Mouse (Mus musculus) retina, postnatal 1 day (tissue): ENCODE data around the gene Nr1d1.
"Not testable (repeated sequence)": the region's sequence is repeated elsewhere in the genome, so short reads cannot be mapped to it uniquely, and the experiment has no call there.

Experiments
- DNase-seq: peaks from one replicate; pipeline ENCODE4 v3.0.0-alpha.2; 2012

The Nr1d1 gene

GRCm38 (mm10) chr11:98750351-98751201 lies 24.6 kb downstream of the Nr1d1 start:
- DNase-seq: peak; percentile 96

GRCm38 (mm10) chr11:98749716-98750115 lies 25.4 kb downstream of the Nr1d1 start:
- DNase-seq: peak; percentile 75

DNA sequence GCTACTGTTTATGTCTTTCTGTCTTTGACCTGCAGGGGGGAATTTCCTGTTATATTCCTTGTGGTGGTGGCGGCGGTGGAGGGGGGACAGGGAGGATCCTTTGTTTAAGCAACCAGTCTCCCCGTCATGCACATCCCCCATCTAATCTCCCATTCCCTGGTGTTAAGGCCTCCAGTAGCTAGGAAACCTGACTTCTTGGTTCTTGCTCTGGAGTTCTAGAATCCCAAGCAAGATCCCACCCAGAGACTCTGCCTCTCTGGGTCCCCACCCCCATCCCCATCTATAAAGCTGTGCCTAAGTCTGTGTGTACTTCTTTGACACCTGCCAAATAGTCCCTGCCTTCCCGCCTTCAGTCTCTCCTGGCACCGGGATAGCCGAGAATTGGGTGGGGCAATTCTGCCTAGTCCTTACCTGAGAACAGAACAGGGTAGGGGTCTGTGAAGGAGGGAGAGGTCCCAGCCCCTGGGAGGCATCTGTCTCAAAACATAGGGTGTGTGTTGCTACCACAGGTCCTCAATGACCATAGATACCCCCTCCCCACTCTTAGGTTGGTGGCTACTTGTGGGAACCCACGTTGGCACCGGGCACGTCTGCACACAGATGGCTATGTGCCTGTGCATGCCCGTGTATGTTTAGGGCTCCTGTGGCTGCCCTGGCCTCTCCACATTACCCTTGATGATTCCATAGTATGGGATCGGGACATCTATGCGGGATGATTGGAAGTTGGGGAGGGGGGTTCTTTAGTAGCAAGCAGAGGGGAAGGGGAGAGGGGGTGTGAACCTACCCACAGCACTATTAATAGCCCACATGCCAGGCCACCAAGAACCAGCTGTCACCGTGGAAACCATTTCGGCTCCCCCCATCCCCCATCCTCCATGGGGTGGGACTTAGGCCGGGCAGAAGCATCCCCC lies 26.4 kb downstream of the Nr1d1 start:
- DNase-seq: peak; percentile 67

DNA sequence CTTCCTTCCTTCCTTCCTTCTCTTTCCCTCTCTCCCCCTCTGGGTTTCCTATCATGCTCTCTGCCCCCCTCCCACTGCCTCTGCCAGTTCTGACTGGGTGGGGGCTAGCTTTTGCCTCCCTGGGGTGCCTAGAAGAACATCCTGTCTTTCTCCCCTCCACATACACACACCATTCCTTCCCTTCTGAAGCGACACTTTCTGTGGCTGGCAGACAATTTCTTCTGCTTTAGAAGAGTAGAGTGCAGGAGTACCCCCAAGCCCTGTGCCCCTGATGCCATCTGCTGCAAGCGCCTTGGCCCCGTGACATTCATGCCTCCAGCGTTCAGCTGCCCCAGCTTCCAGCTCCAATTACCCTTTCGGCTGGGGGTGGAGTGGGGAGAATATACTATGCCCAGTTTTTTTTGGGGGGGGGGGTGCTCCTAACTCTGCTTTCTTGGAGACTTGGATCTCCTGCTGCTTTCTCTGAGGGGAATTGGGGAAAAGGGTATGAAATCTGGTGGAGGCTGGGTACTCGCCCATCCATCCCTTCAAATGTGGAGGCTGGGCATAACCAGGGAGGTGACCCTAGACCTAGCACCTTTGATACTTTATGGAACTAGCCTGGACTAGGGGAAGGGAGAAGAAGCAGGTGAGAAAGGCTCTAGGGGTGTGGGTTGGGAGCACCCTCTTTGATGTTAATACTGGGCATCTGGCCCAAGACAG lies 27.2 kb downstream of the Nr1d1 start:
- peak; percentile 72 for DNase-seq

GRCm38 (mm10) chr11:98746855-98747693 lies 28.1 kb downstream of the Nr1d1 start:
- DNase-seq: peak; percentile 94

GRCm38 (mm10) chr11:98745932-98746853 lies 28.9 kb downstream of the Nr1d1 start:
- DNase-seq: no peak

DNA sequence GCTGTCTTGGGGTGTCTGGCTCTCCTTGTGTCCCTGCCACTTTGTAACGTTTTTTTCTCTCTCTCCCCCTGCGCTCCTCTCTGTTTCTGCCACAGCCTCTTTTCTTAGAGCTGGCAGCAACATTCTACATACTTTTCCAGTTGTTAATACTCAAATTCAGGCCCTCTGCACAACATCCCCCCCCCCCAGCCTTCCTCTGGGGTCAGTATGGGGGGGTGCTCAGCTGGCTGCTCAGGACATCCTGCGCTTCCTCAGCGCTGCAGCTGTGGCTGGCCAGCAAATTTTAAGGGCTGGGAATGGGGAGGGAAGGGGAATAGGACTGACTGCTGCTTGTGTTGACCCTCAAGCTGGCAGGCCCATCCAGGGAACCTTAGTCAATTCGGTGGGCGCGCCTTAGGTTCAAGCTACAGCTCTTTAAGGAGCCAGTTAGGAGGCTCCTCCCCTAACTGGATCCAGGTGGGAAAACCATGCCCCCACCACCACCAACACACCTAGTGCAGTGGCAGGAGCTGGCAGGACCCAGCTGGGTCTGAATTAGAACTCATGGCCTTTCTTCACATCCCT lies 30.6 kb downstream of the Nr1d1 start:
- DNase-seq: no peak

DNA sequence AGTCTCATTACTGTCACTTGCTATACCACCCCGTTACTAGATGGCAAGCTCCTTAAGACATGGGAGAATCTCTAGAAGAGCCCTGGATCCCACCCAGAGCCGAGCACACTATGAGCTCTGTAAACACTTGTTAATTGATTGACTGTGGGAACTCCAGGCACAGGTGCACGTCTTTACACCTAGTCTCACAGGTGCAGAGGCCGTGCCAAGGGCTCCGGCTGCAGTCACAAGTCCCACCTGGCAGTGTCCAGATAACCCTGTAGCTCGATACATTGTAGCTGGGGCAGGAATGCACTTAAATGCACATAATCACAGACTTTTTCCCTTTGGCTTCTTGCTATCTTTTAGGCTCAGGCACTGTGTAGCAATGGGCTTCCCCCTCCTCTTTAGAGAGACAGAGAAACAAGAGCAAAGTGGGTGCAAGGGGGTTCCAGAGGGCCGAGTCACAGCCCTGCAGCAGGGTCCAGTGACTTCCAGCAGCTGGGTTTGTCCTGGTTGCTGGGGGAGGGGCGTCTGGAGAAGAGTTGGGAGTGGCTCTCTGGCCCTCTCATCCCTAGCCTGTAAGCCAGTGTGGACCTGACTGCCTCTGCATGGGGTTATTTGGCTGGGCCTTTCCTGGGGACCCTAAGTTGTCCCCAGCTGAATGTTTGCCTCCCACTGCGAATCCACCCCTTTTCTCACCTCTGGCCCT lies 31.3 kb downstream of the Nr1d1 start:
- peak; percentile 87 for DNase-seq

GRCm38 (mm10) chr11:98742397-98743291 lies 32.5 kb downstream of the Nr1d1 start:
- peak; percentile 62 for DNase-seq

DNA sequence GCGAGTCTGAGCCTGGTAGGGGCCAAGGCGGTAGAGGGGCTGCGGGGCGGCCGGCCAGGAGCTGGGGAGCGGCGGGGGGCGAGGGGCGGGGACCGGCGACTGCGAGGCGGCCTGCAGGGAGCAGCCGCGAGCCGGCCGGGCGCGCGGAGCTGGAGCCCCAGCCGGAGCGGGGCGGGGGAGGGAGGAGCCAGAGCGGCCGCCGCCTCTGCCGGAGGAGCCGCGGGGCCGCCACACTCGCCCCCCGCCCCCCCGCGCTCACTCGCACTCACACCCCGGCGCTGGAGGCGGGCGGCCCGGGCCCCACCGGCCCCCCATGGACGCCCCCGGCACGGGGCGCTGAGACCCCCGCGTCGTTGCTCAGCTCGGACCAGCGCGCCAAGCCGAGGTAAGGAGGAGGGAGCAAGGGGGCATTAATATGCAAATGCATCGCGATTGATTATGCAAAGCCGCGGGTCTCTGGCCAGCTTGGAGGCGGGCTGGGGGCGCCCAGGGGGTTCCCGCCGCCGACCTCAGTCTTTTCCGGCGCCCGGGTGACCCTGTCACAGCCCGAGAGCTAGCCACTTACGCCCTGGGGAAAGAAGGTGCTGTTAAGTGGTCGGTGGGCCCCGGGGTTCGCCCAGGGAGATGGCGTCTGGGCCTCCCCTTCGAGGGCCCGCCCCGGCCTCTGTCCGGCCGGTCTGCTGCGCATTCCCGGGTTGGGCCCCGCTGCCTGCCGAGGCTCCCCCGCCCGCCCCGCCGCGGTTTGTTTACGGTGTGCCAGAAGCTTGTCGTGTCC lies 33.3 kb downstream of the Nr1d1 start:
- DNase-seq: peak; percentile 88

DNA sequence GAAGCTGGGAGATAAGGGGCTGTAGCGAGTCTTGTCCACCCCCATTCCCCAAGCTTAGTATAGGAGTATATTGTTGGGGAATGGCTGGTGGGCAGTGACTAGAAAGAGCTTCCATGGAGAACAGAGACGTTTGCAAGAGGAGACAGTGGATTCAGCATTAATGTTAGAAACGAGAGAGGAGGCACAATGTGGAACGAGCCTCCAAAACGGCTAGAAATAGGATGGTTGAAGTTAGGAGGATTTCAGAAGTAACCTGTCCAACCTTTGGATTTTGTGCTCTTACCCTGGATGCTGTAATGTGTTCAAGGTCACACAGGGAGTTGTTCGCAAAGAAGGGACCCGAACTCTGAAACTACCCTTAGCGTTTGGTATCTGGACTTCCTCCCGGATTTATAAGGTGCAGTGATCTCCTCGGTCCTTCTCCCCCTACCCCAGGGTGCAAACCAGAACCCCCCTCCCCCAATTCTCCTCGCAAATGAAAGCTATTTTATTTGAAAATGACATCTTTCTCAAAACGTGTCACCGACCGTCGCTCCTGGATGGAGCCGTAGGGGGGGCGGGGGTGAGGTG lies 34.0 kb downstream of the Nr1d1 start:
- no peak for DNase-seq

- peak; percentile 92 for DNase-seq
Observed at GRCm38 (mm10) chr11:98740393-98741050, 34.6 kb downstream of the Nr1d1 start, which contains the start of gene Thra. Gene Thra, plus strand, starts transcription at chr11:98740638.

DNA sequence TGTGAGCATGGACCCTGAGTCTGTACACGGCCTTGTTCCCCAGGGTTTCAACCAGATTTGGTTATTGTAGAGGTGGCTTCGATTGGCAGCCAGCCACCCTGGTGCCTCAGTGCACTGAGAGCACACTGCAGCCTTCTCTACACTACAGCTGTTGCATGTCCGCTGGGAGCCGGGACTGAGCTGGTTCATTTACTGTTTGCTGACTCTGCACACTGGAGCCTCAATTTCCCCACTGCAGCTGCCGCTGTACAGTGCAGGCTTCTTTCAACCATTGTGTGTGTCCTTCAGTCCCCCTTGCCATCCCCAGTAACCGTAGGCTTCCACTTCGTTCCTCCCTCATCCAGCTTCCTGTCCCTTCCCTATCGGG lies 35.1 kb downstream of the Nr1d1 start:
- no peak for DNase-seq

DNA sequence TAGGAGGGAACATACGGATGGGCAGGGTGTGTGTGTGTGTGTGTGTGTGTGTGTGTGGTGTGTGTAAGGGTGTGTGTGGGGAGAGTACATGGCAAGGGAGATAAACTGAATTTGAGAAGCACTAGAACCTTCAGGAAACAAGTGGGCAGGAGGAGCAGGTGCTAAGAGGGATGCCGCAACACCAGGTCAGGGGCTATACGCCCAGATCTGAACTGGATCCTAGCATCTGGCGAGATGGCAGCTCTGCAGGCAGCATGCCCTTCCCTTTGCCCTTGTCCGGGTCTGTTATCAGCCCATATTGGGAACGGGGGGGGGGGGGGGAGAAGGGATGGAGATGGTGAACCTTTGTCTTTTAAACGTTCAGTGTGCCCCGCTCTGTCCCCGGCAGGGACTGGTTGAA lies 36.2 kb downstream of the Nr1d1 start:
- DNase-seq: no peak

GRCm38 (mm10) chr11:98738428-98738911 lies 36.7 kb downstream of the Nr1d1 start:
- no peak for DNase-seq

GRCm38 (mm10) chr11:98737220-98737619 lies 37.9 kb downstream of the Nr1d1 start:
- not testable (repeated sequence) for DNase-seq

GRCm38 (mm10) chr11:98736176-98736575 lies 39.0 kb downstream of the Nr1d1 start:
- no peak for DNase-seq
